Mouse (Mus musculus): ENCODE results near the gene Gys2.
A peak's percentile ranks its signal among the peaks of the same experiment; 100 is the strongest.
"Not testable (repeated sequence)": the region's sequence is repeated elsewhere in the genome, so short reads cannot be mapped to it uniquely, and the experiment has no call there.

The Gys2 gene

GRCm38 (mm10) chr6:142472801-142473203, at the start of gene Gys2:
Gene Gys2, minus strand, starts transcription at chr6:142473109.
- DNase-seq (ENCODE audit: low read depth) = no peak

GRCm38 (mm10) chr6:142521591-142522110, 48.7 kb upstream of the Gys2 start:
- no peak for DNase-seq (ENCODE audit: low read depth)

DNA sequence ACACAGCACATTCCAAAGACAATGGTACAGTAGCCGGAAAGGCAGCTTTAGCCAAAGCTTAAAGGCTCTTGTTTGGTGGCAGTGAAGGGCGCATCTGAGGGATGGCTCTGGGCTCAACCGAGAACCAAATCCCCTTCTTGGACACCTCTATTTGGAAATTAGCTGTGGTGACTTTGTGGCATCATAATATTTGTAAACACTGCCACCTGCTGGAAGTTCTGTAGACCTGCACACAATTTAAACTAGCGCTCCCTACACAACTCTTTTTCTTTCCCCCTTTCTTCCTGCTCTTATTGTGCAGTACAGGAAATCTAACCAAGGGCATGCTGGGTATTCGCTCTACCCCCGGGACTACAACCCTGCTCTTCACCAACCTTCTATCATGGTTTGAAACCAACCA, 46.2 kb upstream of the Gys2 start:
- DNase-seq (ENCODE audit: low read depth) = peak; percentile 77

- not testable (repeated sequence) for DNase-seq (ENCODE audit: low read depth)
These were observed 42.5 kb upstream of the Gys2 start for GRCm38 (mm10) chr6:142515379-142515778.

GRCm38 (mm10) chr6:142514912-142515311, 42.0 kb upstream of the Gys2 start:
- no peak for DNase-seq (ENCODE audit: low read depth)

DNA sequence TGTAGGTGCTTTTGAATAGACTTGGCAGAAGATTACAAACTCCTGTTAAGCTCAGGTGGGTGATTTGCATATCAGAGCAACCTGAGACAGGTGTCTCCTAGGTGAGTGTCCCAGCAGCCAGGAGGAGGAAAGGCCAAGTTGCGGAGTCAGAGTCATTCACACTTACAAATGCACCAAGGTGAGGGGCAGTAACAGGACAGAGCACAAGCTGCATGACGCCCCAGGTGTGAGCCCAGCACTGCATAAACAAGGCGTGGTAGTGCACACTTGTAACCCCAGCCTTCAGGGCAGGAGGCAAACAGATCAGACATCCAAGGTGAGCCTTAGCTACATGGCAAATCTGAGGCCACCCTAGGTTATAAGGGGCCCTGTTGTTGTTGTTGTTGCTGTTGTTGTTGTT, 40.0 kb upstream of the Gys2 start:
- DNase-seq (ENCODE audit: low read depth) = no peak

GRCm38 (mm10) chr6:142511516-142512135, 38.7 kb upstream of the Gys2 start:
- peak; percentile 13 for DNase-seq (ENCODE audit: low read depth)

- DNase-seq (ENCODE audit: low read depth) = peak; percentile 72
These were observed 35.8 kb upstream of the Gys2 start for GRCm38 (mm10) chr6:142508663-142509062.

- peak; percentile 97 for DNase-seq (ENCODE audit: low read depth)
These were observed 34.9 kb upstream of the Gys2 start, which contains the start of gene Ldhb for GRCm38 (mm10) chr6:142507785-142508162. Gene Ldhb, minus strand, starts transcription at chr6:142507957.

- peak; percentile 48 for DNase-seq (ENCODE audit: low read depth)
These were observed 34.3 kb upstream of the Gys2 start for GRCm38 (mm10) chr6:142507033-142507784.

GRCm38 (mm10) chr6:142506338-142507032, 33.6 kb upstream of the Gys2 start:
- peak; percentile 14 for DNase-seq (ENCODE audit: low read depth)

DNA sequence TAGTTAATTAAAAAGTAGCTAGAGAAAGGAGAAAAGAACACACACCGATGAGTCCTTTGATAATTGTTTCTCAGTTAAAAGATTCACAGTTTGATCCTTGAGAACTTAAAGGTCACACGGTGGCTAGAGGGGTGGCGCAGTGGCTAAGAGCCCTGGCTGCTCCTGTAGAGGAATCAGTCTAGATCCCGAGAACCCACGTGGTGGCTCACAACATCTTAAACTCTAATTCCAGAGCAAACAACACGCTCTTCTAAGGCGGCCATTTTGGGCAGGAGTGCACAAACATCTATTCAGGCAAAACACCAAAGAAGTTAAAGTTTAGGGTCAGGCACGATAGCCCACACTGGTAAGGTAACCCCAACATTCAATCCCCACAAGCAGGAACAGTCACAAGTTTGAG, 30.7 kb upstream of the Gys2 start:
- no peak for DNase-seq (ENCODE audit: low read depth)

GRCm38 (mm10) chr6:142502519-142503125, 29.7 kb upstream of the Gys2 start:
- DNase-seq (ENCODE audit: low read depth) = no peak

DNA sequence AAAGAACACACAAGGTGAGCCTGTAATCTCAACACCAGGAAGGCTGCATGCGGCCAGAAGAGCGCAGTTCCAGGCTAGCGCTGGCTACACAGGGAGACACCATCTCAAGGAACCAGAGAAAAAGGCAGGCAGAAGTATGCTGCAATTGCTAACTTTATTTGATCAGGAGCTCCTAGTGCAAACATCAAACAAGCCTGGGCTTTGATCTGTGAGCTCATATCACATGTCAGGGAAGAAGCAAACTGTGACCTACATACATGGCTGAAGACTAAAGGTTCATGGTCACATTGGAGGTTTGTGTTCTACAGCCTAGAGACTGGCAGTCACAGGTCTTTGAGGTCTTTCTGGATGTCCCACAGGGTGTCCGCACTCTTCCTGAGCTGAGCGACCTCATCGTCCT, 17.2 kb upstream of the Gys2 start:
- DNase-seq (ENCODE audit: low read depth) = not testable (repeated sequence)

GRCm38 (mm10) chr6:142487638-142488037, 14.7 kb upstream of the Gys2 start:
- DNase-seq (ENCODE audit: low read depth) = no peak

DNA sequence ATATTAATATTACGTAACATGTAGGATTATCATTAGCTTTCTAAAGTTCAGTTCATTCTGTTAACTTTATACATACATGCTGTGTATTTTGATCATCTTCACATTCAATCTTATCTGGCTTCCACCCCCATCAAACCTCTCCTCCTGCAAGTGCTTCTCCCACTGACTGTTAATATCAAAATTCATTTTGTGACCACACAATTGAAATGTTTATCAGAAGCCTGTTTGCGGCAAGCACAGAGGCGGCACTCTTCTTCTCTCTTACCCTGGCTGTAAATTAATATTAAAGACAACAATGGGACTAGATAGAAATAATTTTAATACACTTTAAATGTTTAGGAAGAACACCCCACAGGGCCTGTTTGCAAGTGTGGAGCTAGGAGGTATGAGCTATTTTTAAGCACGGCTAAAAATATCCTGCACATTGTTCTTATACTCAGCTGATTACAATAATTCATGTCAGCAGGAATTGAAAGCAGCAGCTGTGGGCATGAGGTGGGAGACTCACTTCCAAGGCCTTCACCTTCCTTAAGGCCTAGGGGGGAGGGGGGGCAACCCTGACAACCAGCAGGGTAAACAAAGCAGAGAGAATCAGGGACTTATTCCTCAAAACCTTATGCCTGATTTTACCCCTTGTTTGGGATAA, 12.7 kb upstream of the Gys2 start:
- DNase-seq (ENCODE audit: low read depth) = peak; percentile 30

- DNase-seq (ENCODE audit: low read depth) = peak; percentile 47
These were observed 4.3 kb upstream of the Gys2 start for GRCm38 (mm10) chr6:142477239-142477638.

DNA sequence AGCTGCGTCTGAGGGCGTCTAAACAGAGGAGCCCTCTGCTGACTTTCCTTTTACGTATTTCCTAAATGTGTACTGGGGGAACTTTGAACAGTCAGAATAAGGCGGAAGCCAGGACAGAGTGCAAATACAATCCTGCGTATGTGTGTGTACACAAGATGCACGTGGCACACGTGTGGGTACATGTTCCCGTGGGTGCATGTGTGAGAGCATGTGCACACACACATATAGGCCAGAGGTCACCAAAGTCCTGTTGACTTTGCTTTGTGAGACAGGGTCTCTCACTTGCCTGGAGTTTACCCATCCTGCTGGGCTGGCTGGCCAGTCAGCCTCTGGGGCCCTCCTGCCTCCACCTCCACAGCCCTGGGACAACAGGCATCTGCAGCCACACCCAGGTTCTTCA, 1.8 kb downstream of the Gys2 start:
- no peak for DNase-seq (ENCODE audit: low read depth)

DNA sequence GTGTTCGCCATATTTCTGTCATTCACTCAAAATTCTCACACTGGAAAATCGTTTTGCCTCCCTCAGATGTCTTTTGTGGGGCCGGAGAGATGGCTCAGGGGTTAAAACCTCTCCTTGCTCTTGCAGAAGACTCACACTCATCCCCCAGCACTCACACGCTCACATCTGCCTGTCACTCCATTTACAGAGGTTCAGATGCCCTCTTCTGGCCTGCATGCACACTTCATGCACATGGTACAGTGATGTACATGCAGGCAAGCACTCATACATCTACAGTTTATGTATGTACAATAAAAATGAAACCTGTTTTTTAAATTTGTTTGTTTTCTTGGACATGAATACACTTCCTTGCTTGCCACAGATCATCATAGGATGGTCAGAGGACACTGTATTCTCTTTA, 3.3 kb downstream of the Gys2 start:
- DNase-seq (ENCODE audit: low read depth) = peak; percentile 87

- no peak for DNase-seq (ENCODE audit: low read depth)
These were observed 10.7 kb downstream of the Gys2 start for GRCm38 (mm10) chr6:142462194-142462593.

- no peak for DNase-seq (ENCODE audit: low read depth)
These were observed 13.8 kb downstream of the Gys2 start for GRCm38 (mm10) chr6:142459017-142459678.

Data from NIH3T3 (cell line).